Mouse (Mus musculus) cerebellum, adult 11 months (tissue): Measurements from ENCODE around the gene Jam2.

Experiments used
- DNase-seq: peaks from one replicate; pipeline ENCODE4 v3.0.0; 2022

Gene Jam2

DNA sequence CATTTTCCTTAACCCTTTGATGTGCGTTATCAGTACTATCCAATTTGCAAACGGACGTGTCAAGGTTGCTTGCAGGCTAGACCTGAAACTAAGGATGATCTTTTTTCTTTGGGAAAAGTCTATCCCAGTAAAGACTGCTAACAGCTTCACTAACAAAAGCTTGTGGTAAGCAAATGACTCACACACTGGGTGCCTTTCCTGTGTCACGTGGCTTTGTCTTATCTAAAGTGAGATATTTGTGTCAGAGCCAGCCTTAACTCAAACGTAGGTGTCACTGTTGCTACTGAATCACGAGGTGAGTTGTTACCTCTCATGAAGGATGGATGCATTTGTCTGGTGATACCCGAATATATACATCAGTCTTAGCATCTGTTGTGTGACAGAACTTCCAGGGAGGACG lies 90.7 kb downstream of the Jam2 start:
- no peak for DNase-seq

DNA sequence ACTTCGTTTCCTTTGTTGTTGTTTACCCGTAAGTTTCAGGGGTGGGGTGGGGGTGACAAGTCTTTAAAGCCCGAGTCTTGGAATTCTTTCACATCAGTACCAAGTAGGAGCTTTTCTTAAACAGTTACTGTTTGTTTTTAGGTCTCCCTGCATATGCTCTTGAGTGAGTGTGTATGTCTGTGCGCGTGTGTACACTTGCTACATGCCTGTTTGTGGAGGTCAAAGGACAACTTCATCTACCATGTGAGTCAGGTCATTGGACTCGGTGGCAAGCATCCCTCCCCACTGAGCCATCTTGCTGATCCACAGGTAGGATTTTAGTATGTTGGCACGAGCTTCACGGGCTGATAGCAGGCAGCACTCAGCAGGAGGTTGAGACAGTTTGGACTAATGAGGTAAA lies 99.9 kb downstream of the Jam2 start:
- no peak for DNase-seq

DNA sequence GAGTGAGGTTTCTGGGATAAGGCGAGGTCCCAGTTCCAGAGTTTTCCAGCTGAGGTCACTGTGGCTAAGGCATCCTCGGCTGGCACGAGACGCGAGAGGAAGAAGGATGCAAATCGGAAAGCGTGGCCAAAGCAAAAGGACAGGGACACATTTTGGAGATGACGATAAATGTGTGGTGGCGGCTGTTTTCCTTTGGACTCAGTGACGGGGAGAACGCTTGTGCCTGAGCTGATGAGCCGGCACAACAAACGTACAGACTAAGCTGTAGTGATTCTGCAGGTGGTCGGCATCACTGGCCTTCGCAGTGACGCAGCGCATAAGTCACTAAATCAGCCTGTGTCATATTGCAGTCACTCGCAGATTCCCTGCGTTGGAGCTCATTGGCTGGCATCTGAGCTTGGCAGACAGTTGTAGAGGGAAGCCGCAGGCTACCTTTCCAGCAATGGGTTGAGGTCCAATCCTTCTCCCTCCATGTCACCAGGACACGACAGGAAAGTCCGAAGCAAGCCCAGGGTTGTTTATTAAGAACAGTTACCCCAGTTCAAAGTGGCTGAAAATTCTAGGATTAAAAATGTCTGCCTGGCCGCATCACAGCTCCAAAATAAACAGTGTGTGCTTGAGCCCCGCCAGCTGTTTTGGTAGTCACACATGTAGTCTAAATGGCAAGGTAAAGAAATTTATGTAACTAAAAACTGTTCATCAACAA lies 101.2 kb downstream of the Jam2 start:
- DNase-seq, result peak; percentile 5
